Mouse (Mus musculus) spleen, adult 2 months (tissue): Measurements from ENCODE around the gene Ifi44.

Source experiments
- CTCF ChIP-seq: fragments of 200-500 bp; IDR thresholded peaks from 2 replicates; pipeline ENCODE4 v1.5.1; 2011; ENCODE audit warnings: mild to moderate bottlenecking, inconsistent platforms; ENCODE audit not compliant: insufficient read depth, insufficient read length, insufficient replicate concordance; ENCODE audit errors: extremely low read depth
- POLR2A ChIP-seq: fragments of 200-500 bp; IDR thresholded peaks from 2 replicates; pipeline ENCODE4 v1.6.1; 2011; ENCODE audit warnings: low read depth, low read length, inconsistent platforms

DNA sequence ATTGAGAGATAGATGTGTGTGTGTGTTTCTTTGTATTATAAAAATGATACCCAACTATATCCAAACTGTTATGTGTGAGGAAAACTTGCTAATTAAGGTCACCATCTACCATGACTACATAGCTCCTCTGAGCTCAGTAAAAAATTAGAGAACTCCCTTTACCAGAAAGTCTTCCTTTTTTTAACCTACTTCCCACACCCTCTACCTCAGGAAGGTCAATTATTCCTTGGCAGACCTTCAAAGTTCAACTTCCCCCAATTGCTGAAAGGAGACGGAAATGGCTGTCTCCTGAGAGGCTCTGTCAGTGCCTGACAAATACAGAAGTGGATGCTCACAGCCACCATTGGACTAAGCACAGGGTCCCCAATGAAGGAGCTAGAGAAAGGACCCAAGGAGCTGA lies 7.5 kb downstream of the Ifi44 start:
- TF ChIP-seq POLR2A (no peak), CTCF (no peak)
